Mouse (Mus musculus) WW6 (cell line): ENCODE data around the gene Sh2d1b1.

ENCODE experiments used
- DNase-seq: peaks from one replicate; pipeline ENCODE4 v3.0.0-alpha.2; 2013; ENCODE audit warnings: low read depth, low spot score

Gene Sh2d1b1

GRCm38 (mm10) chr1:170324312-170324711, 47.2 kb downstream of the Sh2d1b1 start:
- no peak for DNase-seq

- DNase-seq, result no peak
Observed at GRCm38 (mm10) chr1:170325277-170325676, 48.2 kb downstream of the Sh2d1b1 start.

GRCm38 (mm10) chr1:170331926-170332325, 54.8 kb downstream of the Sh2d1b1 start:
- no peak for DNase-seq

GRCm38 (mm10) chr1:170332775-170333174, 55.7 kb downstream of the Sh2d1b1 start:
- DNase-seq, result no peak
